Mouse (Mus musculus): ENCODE results near the gene Dcun1d4. TPM values are rescaled to one million over a fixed set of nuclear protein-coding genes. Genes with fewer than 3 reads are reported as not detected.
"Not testable (repeated sequence)": the region's sequence is repeated elsewhere in the genome, so short reads cannot be mapped to it uniquely, and the experiment has no call there.

Gene Dcun1d4
- total RNA-seq (2021), result 33.7 and 35.4 TPM in 2 replicates
- long read RNA-seq, experiment 1, full-length matches to known transcripts, result 20 of 31 reads
- long read RNA-seq, experiment 1, partial matches to known transcripts, result 0 of 31 reads
- long read RNA-seq, experiment 1, other reads (novel, unspliced or antisense), result 11 of 31 reads
- long read RNA-seq, experiment 2, full-length matches to known transcripts, result 21 of 38 reads
- long read RNA-seq, experiment 2, partial matches to known transcripts, result 2 of 38 reads
- long read RNA-seq, experiment 2, other reads (novel, unspliced or antisense), result 15 of 38 reads

DNA sequence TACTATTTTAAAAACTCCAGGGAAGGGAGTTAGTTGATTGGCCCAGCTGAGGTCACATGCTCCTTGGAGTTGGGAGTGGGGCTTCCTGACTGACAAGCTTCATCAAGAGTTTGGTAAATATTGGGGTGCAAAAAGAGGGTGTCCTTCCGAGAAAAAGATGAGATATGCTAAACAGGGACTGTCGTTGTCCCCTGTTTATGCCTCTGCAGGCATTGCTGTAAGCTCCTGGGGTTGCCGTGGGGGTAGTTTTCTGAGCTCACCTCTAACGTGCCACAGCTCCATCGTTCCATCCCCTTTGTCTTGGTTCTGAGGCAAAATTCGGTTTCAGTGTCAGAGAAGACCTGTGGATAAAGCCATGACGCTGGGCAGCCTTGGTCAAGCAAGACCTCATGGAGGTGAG lies at the start of gene Dcun1d4:
Dcun1d4 (plus strand) TSS at position 301 of the 400 bp plus-strand sequence.
- no peak for DNase-seq

DNA sequence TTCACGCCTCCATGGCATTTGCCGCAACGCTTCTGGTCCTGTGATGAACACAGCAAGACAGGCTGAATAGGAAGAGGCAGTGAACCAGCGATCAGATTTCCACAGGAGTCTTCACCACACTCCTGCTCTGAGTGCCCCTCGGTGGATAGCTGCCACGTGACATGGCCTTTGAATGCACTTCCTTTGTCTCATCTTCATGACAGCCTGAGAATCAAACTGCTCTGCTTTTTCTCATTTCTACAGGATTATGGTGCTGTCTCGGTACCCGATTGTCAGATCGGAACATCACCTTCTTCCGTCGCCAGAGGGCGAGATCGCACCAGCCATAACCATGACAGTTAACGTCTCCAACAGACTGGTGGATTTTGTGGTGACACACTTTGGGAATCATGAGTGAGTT lies 49.2 kb upstream of the Dcun1d4 start:
- DNase-seq, result peak; percentile 85

DNA sequence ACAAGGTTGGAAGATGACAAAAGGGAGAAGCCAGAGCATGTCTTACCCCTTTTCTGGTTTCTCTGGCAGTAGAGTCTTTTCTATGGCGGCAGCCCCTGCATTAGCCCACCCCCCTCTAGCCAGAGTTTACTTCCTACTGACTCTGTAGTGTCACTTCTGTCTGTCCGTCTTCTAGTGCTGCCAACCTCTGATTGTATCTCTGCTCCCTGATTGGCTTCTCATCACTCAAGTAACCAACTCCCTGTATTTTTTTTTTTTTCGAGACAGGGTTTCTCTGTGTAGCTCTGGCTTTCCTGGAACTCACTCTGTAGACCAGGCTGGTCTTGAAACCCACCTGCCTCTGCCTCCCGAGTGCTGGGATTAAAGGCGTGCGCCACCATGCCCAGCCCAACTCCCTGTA lies 48.0 kb upstream of the Dcun1d4 start:
- DNase-seq, result no peak

DNA sequence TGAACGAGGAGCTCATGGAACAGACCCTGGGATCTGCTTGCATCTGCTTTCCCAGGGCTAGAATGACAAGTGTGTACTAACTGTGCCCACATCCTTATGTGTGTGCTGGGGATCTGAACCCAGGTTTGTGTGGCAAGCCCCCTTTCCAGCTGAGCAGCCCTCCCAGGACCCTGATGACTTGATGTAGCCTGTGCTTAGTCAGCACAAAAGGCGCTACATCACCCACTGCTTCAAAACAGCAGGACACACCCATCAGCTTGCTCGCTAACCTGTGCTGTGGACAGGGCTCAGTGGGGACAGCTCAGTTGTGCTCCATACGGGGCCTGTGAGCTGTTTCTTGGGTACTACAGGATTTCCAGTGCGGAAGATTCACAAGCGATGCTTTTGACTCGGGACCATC lies 46.0 kb upstream of the Dcun1d4 start:
- DNase-seq, result no peak

DNA sequence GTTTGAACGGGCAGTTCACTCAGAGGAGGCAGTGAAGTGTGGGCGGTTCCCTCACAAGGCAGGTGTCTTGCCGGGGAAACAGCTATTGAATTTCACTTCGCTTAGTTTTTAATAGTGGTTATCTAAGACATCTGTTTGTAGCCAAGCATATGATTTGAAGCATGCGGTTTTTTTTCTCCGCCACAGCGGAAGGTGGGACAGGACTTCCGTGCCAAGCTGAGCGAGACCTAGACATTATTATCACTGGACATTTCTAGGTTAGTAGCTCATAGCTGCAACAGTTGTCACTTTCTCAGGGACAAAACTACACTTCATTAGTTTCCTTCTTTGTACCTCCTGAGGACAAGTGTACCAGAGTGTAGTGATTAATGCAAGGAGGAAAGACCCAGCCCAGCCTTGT lies 38.6 kb upstream of the Dcun1d4 start:
- DNase-seq, result no peak

DNA sequence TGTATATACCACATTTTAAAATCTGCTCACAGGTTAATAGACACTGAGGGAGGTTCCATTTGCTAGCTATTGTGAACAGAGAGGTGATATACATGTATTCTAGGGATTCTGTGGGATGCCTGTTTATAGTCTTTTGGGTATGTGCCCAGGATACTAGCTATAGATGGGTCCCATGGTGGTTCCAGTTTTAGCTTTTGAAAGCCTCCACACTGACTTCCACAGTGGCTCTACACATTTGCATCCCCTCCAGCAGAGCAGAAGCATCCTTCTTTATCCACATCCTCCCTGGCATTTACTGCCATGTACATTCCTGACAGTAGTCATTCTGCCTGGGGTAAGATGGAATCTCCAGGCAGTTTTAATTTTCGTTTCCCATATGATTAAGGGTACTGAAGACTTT lies 30.5 kb upstream of the Dcun1d4 start:
- no peak for DNase-seq

DNA sequence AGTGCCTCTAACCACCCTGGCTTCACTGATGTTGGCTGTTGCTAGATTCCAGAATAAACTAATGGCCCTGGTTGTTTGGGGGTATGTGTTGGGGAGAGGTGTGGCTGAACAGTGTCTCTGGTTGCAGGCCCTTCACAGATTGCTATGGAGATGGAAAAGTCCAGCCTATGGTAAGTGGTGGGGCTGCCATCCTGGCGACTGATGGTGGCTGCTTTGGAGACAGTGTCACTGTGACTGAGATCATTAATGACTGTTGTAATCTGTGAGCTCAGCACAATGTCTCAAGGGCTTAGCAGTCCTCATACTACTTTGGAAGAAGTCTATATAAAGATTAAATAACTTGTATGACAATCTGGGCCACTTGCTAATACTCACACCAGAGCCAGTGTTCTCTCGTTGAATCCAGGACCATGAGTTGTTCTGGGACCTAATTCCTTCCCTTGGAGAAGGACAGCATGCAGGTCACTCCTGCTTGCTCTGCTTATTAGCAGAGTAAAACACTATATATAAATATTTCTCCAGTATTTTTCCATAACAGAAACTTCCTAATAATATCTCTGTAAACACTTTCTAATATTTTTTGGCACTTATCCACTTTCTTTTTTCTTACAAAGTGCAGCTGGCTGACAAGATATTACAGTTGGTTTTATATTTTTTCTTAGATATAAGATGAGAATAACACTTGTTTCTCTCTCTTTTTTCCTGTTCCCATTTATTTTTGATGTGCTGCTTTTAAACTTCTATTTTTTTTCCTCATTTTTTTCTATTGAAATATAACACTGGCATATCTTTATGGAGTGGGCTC lies 26.1 kb upstream of the Dcun1d4 start:
- no peak for DNase-seq

DNA sequence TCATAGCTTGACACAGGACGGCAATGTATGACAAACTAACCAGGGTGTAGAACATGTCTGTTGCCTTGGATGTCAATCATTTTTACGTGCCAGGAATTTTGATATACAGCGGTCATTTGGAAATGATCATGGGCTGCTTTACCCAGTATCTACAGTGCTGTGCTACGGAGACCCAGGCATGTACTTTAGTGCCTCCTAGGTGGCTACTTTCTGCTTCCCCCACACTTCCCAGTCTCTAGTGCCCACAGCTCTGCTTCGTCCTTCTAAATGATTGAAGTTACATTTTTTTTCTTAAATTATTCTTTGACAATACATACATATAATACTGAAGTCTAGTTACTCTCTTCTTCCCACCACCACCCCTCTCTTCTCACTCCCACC lies 25.5 kb upstream of the Dcun1d4 start:
- no peak for DNase-seq

DNA sequence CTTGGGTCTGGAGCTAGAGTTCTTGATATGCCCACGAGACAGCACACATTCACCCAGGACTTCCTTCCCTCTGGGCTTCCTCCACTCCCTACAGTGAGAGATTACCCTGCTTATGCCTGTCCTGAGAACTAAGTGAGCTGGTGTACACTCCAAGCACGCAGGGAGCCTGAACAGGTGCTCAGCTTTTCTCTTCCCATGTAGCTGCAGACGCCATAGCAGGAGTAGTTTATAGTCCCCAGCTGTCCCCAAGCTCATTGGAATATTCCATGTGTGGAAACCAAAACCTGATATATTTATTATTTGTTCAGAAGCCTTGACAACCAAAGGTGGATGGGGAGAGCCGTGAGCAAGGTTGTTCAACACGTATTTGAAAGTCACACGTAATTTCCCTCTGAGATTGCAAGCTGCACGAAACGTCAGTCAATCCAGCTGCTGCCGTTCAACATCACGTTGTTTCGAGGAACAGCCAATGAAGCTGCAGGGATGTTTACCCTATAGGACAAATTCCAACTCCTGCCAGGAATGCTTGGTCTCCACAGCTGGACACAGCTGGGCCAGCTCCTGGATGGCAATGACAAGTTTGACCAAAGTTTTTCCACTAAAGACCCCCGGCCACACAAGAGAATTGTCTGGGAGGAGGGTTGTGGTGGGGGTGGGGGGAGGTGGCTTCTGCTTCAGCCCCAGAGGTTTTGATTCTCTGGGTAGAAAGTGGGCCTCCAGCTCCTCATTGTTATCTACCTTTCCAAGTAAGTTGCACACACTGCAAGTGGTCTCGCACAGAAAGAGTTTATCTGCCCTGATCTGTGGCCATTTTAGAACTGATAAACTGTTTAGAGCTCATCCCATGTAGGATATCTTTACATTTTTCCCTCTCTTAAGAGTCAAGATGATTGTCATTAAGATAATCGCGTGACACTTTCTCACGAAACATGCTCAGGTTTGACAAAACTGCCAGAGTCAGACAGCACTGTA lies 12.1 kb upstream of the Dcun1d4 start:
- DNase-seq, result no peak

DNA sequence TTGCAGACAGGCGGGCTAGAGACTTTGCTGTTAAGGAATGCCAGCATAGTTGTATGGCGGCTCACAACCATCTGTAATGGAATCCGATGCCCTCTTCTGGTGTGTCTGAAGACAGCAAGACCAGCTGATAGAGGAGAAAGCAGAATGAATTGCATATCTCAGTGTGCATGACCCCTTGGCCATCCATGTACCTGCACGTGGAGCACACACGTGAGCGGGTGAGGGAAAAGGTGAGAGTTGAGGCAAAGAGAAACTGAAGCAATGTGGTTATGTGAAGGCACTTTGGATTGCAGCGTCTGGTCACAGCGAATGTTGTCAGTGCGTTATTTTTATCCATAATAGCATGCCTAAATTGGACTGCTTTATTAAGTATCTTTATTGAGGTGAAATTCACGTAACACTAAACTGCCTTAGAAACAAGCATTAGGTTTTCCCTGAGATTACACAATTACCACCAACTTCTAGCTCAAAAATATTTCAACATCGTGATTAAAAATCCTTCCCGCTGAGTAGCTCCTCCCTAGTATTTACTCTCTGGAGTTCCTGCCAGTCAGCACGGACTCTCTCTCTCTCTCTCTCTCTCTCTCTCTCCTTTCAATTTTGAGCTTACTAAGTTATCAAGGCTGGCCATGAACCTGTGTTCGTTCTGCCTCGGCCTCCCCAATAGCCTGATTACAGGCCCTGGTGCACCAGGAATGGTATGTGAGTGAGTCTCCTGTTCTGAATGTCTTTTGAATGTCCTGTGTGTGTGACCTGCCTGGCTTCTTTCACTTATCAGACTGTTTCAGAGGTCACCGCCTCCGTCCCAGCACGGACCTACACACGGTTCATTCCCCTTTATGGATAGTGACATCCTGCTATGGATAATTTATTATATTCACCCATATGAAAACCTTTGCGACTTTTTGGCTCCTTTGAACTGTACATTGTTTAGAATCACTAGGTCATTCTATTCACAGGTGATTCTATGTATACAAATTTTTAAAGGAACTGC lies 6.1 kb upstream of the Dcun1d4 start:
- DNase-seq, result no peak

DNA sequence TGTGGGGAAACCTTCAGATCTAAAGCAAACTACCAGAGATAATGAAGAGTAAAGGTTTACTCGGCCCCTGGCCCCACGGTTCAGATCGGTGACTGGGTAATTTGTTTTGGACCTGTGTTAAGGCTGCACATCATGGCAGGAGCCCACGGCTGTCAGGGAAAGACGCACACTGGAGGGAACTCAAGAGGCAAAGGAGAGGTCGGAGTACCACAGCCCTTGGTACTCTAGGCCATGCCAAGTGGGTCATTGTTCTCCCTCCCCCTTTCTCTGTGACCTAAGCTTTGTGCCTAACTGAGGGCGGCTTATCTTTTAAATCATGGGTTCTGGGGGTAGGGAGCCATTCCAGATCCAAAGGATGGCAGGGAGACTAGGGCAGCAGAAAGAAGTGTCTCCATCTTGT lies 601 bp downstream of the Dcun1d4 start:
- no peak for DNase-seq

DNA sequence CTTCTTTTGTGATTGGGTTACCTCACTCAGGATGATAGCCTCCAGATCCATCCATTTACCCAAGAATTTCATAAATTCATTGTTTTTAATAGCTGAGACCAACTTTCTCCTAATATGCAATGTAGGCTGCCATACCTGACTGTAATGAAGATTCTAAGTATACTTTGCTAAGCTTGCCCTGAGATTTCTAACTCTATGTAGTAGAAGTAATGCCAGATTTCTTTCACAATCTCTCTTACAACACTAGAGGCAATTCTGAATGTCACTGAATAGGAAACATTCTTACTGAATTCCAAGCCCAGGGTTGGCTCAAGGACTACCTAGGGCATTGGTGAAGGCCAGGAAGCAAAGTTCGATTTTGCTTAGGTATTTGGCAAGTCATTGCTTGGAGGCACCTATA lies 1.6 kb downstream of the Dcun1d4 start:
- not testable (repeated sequence) for DNase-seq

DNA sequence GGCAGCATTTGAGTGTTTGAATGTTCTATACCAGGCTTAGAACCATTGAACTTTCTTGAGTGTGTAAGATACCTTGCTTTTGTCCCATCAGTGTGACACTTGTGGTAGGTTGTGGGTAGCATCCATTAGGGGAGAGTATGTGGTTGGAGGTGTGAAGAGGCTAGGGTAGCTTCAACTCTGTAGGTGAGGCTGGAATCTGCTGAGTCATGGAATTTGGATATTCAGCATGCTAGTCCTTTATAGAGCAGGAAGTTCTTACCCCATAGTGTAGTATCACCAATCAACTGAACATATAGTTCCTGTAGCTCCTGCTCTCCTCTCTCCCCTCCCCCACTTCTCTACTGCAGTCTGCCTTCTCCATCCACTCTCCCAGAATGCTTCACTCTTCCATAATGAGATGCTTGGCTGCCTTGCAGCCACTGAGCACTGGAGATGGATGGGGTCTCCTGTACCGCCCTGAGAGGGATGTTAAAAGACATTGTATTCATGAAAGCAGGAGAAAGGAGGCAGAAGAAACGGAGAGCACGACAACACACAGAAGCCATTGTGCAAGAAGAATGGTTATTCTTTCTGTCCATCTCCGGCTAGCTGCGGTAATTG lies 3.3 kb downstream of the Dcun1d4 start:
- DNase-seq, result no peak

DNA sequence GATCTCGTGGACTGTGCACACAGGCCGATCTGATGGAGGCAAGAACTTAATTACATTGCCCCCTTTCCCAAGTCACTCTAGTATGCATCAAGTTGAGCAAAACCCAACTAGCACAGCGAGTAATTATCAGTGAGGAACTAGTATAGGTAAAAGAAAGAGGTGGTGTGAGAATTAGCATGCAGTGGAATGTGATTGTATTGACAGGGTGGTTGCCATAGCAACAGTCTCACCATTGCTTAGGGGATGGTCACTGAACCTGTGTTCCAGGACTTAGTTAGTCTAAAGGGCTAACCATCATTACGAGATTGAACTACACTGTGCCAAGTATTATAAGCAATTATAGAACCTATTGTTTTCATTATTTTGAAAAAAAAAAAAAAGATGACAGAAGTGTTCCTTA lies 5.7 kb downstream of the Dcun1d4 start:
- no peak for DNase-seq

DNA sequence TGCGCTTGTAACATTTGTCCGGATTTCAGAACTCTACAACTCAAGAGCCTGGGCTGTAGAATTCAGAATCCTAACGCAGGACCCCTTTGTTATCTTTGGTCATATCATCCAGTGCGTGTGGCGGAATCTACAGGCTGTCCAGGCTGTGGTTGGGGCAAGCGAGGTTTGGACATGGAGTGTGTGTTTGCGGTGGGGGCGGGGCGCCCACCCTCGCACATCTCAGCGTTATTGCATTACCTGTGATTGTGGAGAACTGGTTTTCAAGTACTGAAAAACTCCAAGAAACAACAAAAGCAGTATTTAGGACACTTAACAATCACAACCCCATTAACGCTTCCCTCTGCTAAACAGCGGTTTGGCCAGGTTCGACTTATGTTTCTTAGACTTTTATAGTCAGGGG lies 9.1 kb downstream of the Dcun1d4 start:
- DNase-seq, result peak; percentile 30

DNA sequence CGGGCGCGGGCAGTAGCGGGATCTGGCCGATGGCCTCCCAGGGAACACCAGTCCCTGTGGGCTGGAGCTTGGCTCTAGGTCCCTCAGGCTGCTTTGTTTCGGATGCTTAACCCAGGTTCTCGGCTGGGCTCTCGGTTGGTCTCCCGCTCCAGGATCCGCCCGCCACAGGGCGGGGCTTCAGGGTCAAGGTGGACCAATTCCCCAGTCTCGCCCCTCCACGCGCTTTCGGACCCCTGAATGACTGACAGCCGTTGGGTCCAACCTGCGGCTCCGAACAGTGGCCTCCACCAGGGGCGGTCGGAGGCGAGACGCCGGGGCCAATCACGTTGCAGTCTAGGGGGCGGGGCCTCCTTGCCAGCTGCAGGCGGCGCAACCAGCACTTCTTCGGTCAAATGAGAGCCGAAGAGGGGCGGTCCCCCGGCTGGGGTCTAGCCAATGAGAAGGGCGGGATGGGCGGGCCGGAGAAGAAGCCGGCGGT lies 9.8 kb downstream of the Dcun1d4 start:
- peak; percentile 100 for DNase-seq

DNA sequence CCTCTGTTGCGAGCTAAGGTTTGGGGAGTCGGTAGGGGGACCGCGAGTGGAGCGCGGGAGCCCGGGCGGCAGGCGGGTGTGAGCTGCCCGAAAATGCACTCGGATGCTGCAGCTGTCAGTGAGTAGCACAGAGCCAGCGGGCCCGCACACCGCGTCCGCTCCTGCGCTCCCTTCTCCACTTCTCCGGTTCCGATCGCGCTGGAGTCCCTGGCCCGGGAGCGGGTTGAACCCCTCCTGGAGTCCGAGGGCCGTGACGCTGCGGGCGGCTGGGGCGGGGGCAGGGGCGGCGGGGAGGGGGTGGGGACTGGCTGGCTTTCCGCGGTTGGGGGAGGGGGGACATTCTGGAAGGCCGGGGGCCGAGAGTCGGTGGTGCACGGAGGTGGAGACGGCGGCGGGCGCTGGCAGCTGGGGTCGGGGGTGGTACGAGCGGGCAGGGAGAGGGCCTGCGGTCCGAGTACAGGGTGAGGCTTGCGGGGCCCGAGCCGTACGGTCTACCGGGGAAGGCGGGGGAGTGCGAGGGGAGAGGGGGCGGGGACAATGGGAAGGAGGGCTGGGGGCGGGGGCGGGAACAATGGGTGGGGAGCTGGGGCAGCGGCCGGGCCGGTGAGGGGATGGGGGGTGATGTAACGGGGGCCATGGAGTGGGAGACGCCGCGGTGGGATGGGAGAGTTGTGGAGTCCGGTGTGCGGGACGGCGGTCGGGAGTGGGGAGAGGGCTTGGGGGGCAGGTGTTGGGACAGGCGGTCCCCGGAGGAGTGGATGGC lies 10.5 kb downstream of the Dcun1d4 start:
- no peak for DNase-seq

DNA sequence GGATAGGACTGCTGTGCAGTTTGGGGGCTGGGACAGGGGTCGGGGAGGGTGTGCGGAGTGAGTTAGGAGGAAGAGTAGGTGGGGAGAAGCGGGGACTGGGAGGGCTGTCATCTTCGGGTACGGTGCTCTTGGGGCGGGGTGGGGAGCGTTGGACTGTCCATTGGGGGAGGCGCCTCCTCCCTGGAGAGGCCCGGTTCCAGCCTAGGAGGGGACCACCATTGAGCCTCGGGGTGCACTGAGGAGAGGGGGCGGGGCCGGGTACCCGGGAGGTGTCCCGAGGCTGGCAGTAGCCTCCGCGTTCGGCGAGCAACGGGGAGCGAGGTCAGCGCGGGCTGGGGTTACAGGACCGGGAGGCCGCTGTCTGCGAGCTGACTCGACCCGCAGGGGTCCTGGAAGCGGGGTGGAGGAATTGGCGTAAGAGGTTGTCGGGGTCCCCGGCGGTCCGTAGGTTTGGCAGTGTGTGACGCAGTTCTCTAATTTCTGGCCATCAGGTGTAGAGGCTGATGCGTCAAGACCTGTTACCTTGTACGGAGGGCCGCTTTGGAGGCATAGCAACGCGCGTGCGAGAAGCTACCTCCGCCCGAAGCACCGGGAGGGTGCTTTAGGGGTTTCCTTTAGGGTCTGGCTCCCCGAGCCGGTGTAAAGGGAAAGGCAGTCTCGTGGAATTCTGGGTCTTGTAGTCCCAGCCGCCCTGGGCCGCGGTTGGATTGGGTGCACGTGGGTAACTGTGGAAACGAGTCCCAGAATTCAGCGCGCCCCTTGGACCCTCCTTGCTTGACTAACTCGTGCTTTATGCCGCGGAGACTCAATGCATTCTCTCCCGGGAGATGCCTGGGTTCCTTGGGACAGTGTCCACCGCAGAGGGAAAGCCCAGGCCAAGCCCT lies 11.3 kb downstream of the Dcun1d4 start:
- peak; percentile 93 for DNase-seq

DNA sequence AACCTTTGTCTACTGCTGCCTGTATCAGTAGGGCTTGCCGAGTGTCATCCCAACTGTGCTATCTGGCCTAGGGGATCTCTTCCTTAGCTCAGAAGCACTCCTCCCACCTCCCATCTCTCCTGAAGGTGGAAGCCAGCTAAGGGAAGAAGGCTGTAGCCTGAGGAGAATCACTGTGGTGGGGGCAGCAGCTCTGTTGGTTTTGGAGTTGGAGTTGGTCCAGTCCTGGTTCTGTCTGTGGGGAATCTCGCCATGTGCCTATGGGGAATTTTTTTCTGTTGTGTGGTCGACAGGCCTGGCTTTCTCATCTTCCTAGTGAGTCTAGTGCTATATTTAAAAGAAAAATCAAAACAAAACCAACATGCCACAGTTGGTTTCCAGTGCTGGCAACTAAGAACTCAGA lies 16.6 kb downstream of the Dcun1d4 start:
- no peak for DNase-seq

All from adrenal gland, postnatal 14 days (tissue).